Mouse (Mus musculus) left cerebral cortex, adult 2 months (tissue): ENCODE results near the gene E130309D02Rik. TPM values are rescaled to one million over a fixed set of nuclear protein-coding genes. Genes with fewer than 3 reads are reported as not detected.

Experiments
- DNase-seq, 2 experiments: peaks; one replicate each; pipeline ENCODE4 v3.0.0; 2021 to 2022; ENCODE audit warnings: low spot score in 2 of 2, mixed read lengths in 1 of 2; ENCODE audit errors: extremely low spot score in 1 of 2
- H3K27ac ChIP-seq: fragments of 200-600 bp; 2 replicates; pipeline ENCODE4 v1.8.1; 2022
- H3K4me3 ChIP-seq: fragments of 200-600 bp; 2 replicates; pipeline ENCODE4 v1.8.1; 2022
- CTCF ChIP-seq: fragments of 200-600 bp; IDR thresholded peaks from 2 replicates; pipeline ENCODE4 v1.8.1; 2022; ENCODE audit warnings: antibody characterized with exemption, mild to moderate bottlenecking, moderate library complexity
- intact Hi-C: fragments of 180-260 bp; cut with DNase I; formaldehyde crosslinking; loops from one replicate; pipeline ENCODE4 v1.15.1; 2025
- total RNA-seq, 2 experiments: library from RNA; stranded (reverse); gene quantifications; 2 replicates each; pipeline ENCODE4 v1.2.3; 2021

E130309D02Rik gene
- total RNA-seq, 2 experiments from 2014 or later = 24.2 to 25.5 TPM

GRCm38 (mm10) chr5:143255802-143256201 lies 59.4 kb downstream of the E130309D02Rik start:
- no peak for TF ChIP-seq CTCF
- Histone ChIP-seq H3K27ac (no peak overlapping the region), H3K4me3 (no peak overlapping the region)
- intact Hi-C loops = no loop called here
- no peak for DNase-seq

GRCm38 (mm10) chr5:143255131-143255519 lies 60.0 kb downstream of the E130309D02Rik start:
- peak in 1 of 2 experiments; percentile 26 for DNase-seq
- Histone ChIP-seq H3K4me3 (no peak overlapping the region), H3K27ac (no peak overlapping the region)
- TF ChIP-seq CTCF = no peak
- intact Hi-C loops = no loop called here

DNA sequence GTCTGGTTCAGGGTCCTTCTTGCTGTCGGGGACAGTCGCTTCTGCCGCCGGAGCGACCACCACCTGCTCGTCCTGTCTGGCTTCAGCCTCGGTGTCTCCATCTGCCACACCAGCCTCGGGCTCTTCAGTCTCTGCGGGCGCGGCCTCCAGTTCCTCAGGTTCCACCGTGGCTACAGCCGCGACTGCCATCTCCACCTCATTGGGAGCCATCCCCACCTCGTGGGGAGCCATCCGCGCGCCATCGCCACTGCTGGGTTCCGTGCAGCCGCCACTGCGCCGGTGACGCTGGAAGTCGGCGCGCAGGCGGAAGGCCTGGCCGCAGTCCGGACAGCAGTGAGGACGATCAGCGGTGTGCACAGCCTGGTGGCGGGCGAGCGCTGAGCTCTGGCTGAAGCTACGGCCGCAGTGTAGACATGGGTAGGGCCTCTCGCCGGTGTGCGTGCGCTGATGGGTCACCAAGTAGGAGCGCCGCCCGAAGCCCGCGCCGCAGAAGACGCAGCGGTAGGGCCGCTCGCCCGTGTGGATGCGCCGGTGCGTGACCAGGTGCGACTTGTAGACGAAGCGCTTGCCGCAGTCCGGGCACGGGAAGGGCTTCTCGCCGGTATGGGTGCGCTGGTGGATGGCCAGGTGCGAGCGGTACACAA lies 60.6 kb downstream of the E130309D02Rik start:
- intact Hi-C loops = loop anchor here (5.0 kb wide), 1 partner anchor 43 kb away; no protein-coding TSS in a partner anchor
- H3K4me3 ChIP-seq = no peak overlapping the region; the same call in 1 of the 2 replicates

GRCm38 (mm10) chr5:143253881-143254486 lies 61.2 kb downstream of the E130309D02Rik start:
- TF ChIP-seq CTCF = no peak
- intact Hi-C loops = loop anchor here (5.0 kb wide), 1 partner anchor 43 kb away; no protein-coding TSS in a partner anchor
- Histone ChIP-seq H3K27ac (no peak overlapping the region; the same call in 1 of the 2 replicates), H3K4me3 (peak overlapping the region; percentile 39)
- peak; percentile 28 to 64 for DNase-seq

More for the DNA sequence above, 60.6 kb downstream of the E130309D02Rik start:
- H3K27ac ChIP-seq = no peak overlapping the region
- TF ChIP-seq CTCF = no peak
- no peak for DNase-seq

DNA sequence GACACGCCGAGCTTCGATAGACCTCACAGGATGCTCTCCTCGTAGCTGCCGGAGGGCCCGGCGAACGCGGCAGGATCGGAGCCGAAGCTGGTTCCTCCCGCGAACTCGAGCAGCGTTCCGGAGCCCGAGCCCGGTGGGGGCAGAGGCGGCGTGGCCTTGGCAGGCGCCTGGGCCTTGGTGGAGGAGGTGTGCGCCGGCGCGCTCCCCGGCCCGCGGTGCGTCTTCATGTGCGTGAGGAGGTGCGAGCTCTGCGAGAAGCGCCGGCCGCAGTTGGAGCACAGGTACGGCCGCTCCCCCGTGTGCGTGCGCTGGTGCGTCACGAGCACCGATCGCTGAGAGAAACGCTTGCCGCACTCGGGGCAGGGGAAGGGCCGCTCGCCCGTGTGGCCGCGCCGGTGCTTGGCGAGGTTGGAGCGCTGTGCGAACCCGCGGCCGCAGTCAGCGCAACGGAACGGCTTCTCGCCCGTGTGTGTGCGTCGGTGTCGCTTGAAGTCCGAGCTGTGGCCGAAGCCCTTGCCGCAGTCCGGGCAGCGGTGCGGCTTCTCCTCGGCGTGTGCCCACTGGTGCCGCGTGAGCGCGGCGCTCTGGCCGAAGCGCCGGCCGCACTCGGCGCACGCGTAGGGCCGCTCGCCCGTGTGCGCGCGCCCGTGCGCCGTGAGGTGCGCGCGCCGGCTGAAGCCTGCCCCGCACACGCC lies 61.8 kb downstream of the E130309D02Rik start:
- intact Hi-C loops = loop anchor here (5.0 kb wide), 1 partner anchor 44 kb away; no protein-coding TSS in a partner anchor
- peak in 1 of 2 experiments; percentile 30 for DNase-seq
- Histone ChIP-seq H3K27ac (peak overlapping the region; percentile 59), H3K4me3 (peak overlapping the region; percentile 39)
- TF ChIP-seq CTCF = no peak

- peak overlapping the region; percentile 39 for H3K4me3 ChIP-seq
- TF ChIP-seq CTCF = no peak
- intact Hi-C loops = loop anchor here (5.0 kb wide), 1 partner anchor 45 kb away; no protein-coding TSS in a partner anchor
- no peak for DNase-seq
- H3K27ac ChIP-seq = no peak overlapping the region
Observed at GRCm38 (mm10) chr5:143252791-143253185, 62.4 kb downstream of the E130309D02Rik start.

DNA sequence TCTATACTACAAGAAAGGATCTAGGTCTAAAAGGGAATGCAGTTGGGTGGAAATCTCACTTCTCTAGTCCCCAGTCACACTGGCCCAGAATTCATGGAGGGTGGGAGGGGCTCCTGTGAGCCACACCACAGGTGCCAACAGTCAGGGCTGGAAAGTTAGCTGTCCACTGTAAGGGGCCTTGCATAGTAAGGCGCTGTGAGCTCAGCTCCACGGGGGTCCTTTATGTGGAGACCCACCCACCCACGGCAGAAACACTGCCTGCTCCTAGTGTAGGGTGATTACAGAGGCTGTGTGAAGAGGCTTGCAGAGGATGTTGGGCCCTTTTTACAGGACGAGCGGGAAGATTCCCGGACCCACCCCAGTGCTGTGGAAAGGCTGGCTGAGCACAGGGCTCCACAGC lies 63.1 kb downstream of the E130309D02Rik start:
- Histone ChIP-seq H3K27ac (no peak overlapping the region), H3K4me3 (no peak overlapping the region)
- intact Hi-C loops = loop anchor here (5.0 kb wide), 1 partner anchor 45 kb away; no protein-coding TSS in a partner anchor
- TF ChIP-seq CTCF = no peak
- no peak for DNase-seq

Other genes starting within 250 kb of the E130309D02Rik start
- 10 to 100 TPM; 40.7 to 47.8 TPM for gene Rnf216, start 202.4 kb downstream of the E130309D02Rik start, total RNA-seq
- gene Olfr718-ps1, start 167.8 kb downstream of the E130309D02Rik start, total RNA-seq = under 1 TPM in 1 of 2 experiments, not detected in 1; 0.12 TPM
- gene Rbak, start 134.6 kb downstream of the E130309D02Rik start, total RNA-seq = 10 to 100 TPM; 14.2 to 14.5 TPM
- not detected for gene Spdye4b, start 134.3 kb downstream of the E130309D02Rik start, total RNA-seq
- gene Spdye4a, start 88.5 kb downstream of the E130309D02Rik start, total RNA-seq = not detected
- gene Zfp12, start 80.2 kb downstream of the E130309D02Rik start, total RNA-seq = 10 to 100 TPM; 31.4 to 32.9 TPM
- 10 to 100 TPM; 20.0 to 23.4 TPM for gene Zfp316, start 45.3 kb downstream of the E130309D02Rik start, total RNA-seq
- gene Zfp853, start 21.7 kb downstream of the E130309D02Rik start, total RNA-seq = 1 to 10 TPM; 5.8 to 7.1 TPM
- 10 to 100 TPM; 41.8 to 42.3 TPM for gene Zdhhc4, start 13.9 kb upstream of the E130309D02Rik start, total RNA-seq
- gene Grid2ip, start 42.0 kb upstream of the E130309D02Rik start, total RNA-seq = 1 to 10 TPM; 2.2 to 2.7 TPM
- gene Kdelr2, start 88.5 kb upstream of the E130309D02Rik start, total RNA-seq = 10 to 100 TPM; 33.3 to 33.4 TPM
- 10 to 100 TPM; 32.5 to 36.1 TPM for gene Daglb, start 149.2 kb upstream of the E130309D02Rik start, total RNA-seq
- gene Rac1, start 212.7 kb upstream of the E130309D02Rik start, total RNA-seq = 100 to 1,000 TPM; 344 to 351 TPM